Mouse (Mus musculus): Measurements from ENCODE around the gene Has3. TPM values are rescaled to one million over a fixed set of nuclear protein-coding genes. Genes with fewer than 3 reads are reported as not detected.

The Has3 gene
- polyA plus RNA-seq, 1 experiment from 2014 or later = 1.5 TPM

DNA sequence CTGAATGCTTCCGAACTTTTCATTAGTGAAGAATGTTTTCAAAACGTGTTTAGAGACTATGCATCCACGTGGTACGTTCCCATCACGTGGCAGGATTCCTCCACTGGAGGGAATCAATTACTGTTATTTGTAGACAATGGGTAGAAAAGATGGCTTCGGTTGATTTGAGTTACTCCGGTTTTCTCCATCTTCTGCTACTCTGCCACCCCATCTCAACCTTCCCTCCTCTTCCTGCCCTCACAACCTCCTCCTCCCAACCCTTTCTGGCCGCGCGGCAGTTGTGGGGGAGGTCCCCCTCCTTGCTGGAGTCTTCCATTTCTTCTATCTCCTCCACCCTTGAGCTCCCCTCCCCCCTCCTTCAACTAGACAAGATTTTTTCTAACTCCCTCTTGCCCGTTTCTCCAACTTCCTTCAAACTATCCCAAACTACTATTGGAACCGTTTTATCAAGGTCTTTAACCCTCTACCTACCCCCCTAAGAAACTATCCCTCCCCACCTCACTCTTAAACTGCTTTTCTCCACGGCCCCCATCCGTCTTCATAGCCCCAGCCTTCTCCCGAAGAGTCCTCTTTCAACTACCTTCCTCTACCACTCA lies 22.3 kb downstream of the Has3 start:
- Histone ChIP-seq H3K4me1 (peaks cover 47% of the 10 kb centered on the region), H3K4me3 (replicated peaks) (peak overlapping the region; percentile 99), H3K27me3 (no peaks in the 10 kb centered on the region), H3K27ac (peak overlapping the region; percentile 97), H3K9me3 (replicated peaks) (no peaks in the 10 kb centered on the region), H3K36me3 (peaks cover 27% of the 10 kb centered on the region), H3K9ac (peak overlapping the region; percentile 96), H3K4me2 (peak overlapping the region; percentile 72)
- WGBS = under 1% methylated on average over 15 of the region's 15 CpGs
- ATAC-seq (replicated peaks; ENCODE audit: low FRiP score) = peak; percentile 33; the same call in 1 of the 2 replicates

DNA sequence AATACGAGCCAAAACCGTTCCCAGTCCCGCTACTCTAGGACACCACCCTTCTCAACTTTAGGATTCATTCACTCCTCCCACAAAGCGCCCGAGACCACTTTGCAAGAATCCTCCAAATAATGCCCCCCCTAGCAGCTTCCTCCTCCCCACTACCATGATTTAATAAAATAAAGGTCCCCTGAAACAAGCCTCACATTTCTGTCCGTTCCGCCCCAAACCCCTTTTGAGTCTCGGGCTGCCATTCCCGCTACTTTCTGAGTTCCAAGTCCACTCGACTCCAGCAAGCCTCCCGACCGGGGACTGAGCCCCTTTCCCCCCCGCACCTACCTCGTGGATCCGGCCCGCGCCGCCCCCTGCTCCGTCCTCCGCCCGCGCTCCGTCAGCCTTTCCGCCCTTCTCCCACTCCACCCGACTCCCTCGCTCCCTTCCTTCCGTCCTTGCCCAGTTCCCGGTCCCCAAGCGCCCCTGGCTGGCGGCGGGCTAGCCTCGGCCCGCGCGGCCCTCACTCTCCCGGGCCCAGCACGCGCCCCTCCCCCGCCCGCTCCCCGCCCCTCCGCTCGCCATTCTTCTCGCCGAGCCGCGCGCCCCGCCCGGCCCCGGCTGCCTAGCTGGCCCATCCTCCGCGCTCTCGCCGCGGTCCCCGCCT lies 22.9 kb downstream of the Has3 start:
- peak overlapping the region; percentile 72 for H3K4me2 ChIP-seq
- H3K27me3 ChIP-seq = no peaks in the 10 kb centered on the region
- peak overlapping the region; percentile 97 for H3K27ac ChIP-seq
- no peaks in the 10 kb centered on the region for H3K9me3 ChIP-seq (replicated peaks)
- peaks cover 46% of the 10 kb centered on the region for H3K4me1 ChIP-seq
- peaks cover 33% of the 10 kb centered on the region for H3K36me3 ChIP-seq
- peak overlapping the region; percentile 96 for H3K9ac ChIP-seq
- peak overlapping the region; percentile 99 for H3K4me3 ChIP-seq (replicated peaks)
- ATAC-seq (replicated peaks; ENCODE audit: low FRiP score) = peak; percentile 80
- WGBS = under 1% methylated on average over 57 of the region's 57 CpGs

DNA sequence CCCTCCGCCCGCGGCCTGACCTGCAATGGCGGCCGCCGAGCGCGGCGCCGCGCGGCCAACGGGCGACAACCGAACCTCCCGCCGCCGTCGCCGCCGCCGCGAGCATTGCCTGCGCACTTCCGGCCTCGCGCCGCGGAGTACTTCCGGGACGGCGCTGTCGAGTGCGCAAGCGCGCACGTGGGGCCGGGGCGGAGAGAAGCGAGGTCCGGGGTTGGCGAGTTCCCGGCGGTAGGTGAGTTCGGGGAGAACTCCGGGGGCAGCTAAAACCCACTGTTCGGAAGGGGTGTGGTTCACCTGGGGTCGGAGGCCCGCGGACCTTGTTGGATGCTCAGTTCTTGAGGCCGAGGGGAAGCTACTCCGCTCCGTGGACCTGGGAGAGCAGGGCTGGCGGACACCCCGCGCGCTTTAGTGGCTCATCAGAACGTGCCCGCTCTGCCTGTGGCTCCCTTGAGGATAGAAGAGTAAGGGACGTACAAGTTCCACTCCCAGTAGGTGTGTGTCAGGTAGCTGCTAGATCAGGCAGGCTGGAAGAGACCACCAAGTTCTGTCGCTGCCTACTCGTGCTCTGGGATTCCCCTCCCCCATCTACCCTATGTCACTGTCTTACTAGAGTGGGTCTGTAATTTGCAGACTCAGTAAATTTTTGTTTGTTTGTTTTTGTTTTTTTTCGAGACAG lies 23.6 kb downstream of the Has3 start, which contains the start of gene Utp4:
Gene Utp4 (plus strand): TSS at position 156 of the 676 bp plus-strand sequence.
- Histone ChIP-seq H3K36me3 (peaks cover 40% of the 10 kb centered on the region), H3K4me2 (peak within 1 kb of the TSS; percentile 72), H3K4me1 (peaks cover 43% of the 10 kb centered on the region), H3K4me3 (replicated peaks) (peak within 1 kb of the TSS; percentile 99), H3K27me3 (no peaks in the 10 kb centered on the region), H3K27ac (peak within 1 kb of the TSS; percentile 97), H3K9me3 (replicated peaks) (no peaks in the 10 kb centered on the region), H3K9ac (peak within 1 kb of the TSS; percentile 96)
- under 1% methylated on average over 63 of the region's 63 CpGs for WGBS
- peak; percentile 93 for ATAC-seq (replicated peaks; ENCODE audit: low FRiP score)

DNA sequence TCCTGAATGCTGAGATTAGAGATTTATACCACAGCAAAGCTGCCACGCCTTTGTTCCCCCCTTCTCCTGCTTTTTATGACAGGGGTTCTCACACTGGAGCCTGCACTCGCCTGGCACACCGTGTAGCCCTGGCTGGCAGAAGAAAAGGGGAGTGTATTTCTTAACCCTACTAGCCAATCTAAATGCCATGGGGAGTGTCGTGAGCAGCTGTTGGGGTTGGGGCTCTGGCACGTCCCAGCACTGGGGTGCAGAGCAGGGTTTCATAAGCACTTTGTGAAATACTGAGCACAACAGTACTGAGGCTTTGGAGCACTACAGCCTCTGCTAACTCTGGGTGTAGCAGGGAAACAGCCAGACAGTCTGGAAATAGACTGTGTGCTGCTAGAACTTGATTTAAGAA lies 29.4 kb downstream of the Has3 start:
- ATAC-seq (replicated peaks; ENCODE audit: low FRiP score) = no peak
- WGBS = 86% methylated on average over 5 of the region's 5 CpGs
- Histone ChIP-seq H3K27me3 (no peaks in the 10 kb centered on the region), H3K36me3 (peaks cover 98% of the 10 kb centered on the region), H3K4me2 (no peak overlapping the region), H3K27ac (no peak overlapping the region), H3K4me3 (replicated peaks) (no peak overlapping the region), H3K4me1 (peaks cover 18% of the 10 kb centered on the region), H3K9ac (no peak overlapping the region), H3K9me3 (replicated peaks) (no peaks in the 10 kb centered on the region)

DNA sequence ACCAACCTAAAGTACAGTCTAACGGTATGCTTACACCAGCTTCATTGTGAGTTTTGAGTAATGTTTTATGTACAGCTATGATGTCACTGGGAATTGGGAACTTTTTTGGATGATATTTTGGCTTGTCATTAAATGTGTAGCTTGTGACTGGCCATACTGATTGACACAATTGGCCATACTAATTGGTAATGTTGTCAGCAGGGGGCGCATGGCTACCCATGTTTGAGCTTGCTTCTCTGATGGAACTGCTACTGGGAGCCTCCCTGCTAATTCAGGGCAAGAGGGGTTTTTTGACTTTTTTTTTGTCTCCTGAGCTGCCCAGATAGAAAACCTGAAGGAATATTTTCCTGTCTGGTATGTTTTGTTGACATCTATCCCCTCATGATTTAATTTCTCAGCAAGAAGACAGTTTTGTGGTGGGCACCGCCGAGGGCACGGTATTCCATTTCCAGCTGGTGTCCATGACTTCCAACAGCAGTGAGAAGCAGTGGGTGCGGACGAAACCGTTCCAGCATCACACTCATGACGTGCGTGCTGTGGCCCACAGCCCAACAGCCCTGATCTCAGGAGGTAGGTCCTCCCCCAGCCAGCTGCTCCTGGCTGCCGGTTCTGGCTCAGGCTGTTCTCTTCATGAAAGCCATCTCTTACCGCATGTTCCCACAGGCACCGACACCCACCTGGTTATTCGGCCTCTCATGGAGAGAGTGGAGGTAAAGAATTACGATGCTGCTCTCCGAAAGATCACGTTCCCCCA lies 35.9 kb downstream of the Has3 start:
- H3K36me3 ChIP-seq = peaks cover 87% of the 10 kb centered on the region
- H3K4me3 ChIP-seq (replicated peaks) = no peak overlapping the region
- H3K9me3 ChIP-seq (replicated peaks) = no peaks in the 10 kb centered on the region
- WGBS = 90% methylated on average over 17 of the region's 17 CpGs
- H3K4me2 ChIP-seq = no peak overlapping the region
- no peaks in the 10 kb centered on the region for H3K27me3 ChIP-seq
- H3K4me1 ChIP-seq = peaks cover 4% of the 10 kb centered on the region; the same call in 1 of the 2 replicates
- no peak for ATAC-seq (replicated peaks; ENCODE audit: low FRiP score)
- no peak overlapping the region for H3K27ac ChIP-seq
- H3K9ac ChIP-seq = no peak overlapping the region

DNA sequence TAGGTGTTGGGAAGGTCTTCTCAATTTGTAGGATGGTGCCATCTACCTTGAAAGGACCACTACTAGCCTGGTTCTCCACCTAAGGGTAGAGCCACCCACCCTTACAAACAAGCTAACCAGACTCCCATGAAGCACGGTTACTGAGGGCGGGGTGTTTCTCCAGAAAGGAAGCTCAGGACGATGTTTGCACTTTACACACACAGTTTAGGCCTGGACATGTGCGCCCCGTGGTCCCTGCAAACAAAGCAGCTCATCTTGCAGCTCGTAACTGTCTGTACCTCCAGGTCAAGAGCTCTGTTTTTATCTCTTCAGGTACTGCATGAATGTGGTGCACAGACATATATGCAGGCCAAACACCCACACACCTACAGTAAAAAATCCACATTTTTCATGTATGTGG lies 36.6 kb downstream of the Has3 start:
- H3K36me3 ChIP-seq = peaks cover 86% of the 10 kb centered on the region
- H3K4me1 ChIP-seq = peaks cover 4% of the 10 kb centered on the region; the same call in 1 of the 2 replicates
- no peak overlapping the region for H3K4me2 ChIP-seq
- no peaks in the 10 kb centered on the region for H3K27me3 ChIP-seq
- no peak overlapping the region for H3K9ac ChIP-seq
- no peak overlapping the region for H3K27ac ChIP-seq
- H3K4me3 ChIP-seq (replicated peaks) = no peak overlapping the region
- no peak for ATAC-seq (replicated peaks; ENCODE audit: low FRiP score)
- 98% methylated on average over 6 of the region's 6 CpGs for WGBS
- H3K9me3 ChIP-seq (replicated peaks) = no peaks in the 10 kb centered on the region

DNA sequence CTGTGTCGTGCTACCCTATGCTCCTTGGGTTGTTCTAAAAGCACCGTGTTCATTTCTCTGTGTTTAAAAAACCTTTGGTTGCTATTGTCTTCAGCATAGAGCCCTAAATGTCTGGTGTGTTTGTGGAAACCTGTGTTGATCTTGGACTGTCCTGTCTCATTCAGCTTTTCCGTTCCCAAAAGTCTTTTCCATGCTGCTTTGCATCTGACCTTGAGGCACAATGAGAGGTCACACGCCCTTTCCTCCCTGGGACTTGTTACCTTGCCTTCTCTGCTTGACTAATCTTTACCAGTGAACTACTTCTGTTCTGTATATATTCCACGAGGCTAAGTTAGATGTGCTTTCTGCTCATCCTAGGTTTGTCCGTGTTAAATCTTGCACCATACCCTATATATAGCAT lies 37.4 kb downstream of the Has3 start:
- 89% methylated on average over 6 of the region's 6 CpGs for WGBS

DNA sequence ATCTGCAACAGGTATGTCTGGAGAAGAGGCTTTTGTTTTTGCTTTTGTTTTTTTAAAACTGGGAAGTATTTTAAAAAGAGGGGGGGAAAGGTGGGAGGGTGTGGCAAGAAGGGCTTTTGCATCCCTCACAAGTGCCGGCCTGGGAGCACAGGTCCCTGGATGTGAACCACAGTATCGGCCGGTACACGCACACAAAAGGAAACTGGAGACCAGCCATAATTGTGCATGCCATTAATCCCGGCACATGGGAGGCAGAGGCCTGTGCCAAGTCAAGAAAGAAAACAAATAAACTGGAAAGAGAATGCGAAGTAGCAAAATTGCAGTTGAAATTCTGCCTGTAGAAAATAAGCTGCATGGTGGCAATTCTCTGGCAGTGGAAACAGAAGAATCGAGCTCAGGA lies 38.2 kb downstream of the Has3 start:
- no peak overlapping the region for H3K4me2 ChIP-seq
- H3K9ac ChIP-seq = no peak overlapping the region
- 86% methylated on average over 7 of the region's 7 CpGs for WGBS
- H3K36me3 ChIP-seq = peaks cover 85% of the 10 kb centered on the region
- no peaks in the 10 kb centered on the region for H3K9me3 ChIP-seq (replicated peaks)
- no peak for ATAC-seq (replicated peaks; ENCODE audit: low FRiP score)
- H3K27ac ChIP-seq = no peak overlapping the region
- no peaks in the 10 kb centered on the region for H3K27me3 ChIP-seq
- no peak overlapping the region for H3K4me3 ChIP-seq (replicated peaks)
- H3K4me1 ChIP-seq = no peaks in the 10 kb centered on the region

More for the DNA sequence above, 37.4 kb downstream of the Has3 start:
- H3K27ac ChIP-seq = no peak overlapping the region
- no peak for ATAC-seq (replicated peaks; ENCODE audit: low FRiP score)
- no peaks in the 10 kb centered on the region for H3K9me3 ChIP-seq (replicated peaks)
- no peak overlapping the region for H3K4me3 ChIP-seq (replicated peaks)
- no peak overlapping the region for H3K4me2 ChIP-seq
- peaks cover 86% of the 10 kb centered on the region for H3K36me3 ChIP-seq
- H3K9ac ChIP-seq = no peak overlapping the region
- H3K4me1 ChIP-seq = peaks cover under 1% of the 10 kb centered on the region; the same call in 1 of the 2 replicates
- H3K27me3 ChIP-seq = no peaks in the 10 kb centered on the region

DNA sequence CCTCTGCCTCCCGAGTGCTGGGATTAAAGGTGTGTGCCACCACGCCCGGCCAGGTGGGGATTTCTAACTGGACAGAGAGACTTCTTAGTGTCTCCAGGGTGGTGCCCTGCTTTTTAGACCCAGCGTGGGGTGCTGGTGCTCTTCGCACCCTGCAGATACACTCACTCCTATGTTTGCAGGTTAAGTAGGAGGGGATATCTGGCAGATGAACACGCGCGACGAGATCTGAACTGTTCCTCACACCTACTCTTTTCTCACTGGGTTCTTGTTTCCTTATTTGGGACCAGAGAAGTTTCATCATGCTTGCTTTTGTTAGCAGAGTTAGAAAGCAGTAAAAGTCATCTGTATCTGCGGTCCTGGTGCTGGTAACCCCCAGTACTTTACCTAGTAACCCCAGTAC lies 43.6 kb downstream of the Has3 start:
- 98% methylated on average over 10 of the region's 10 CpGs for WGBS
- no peaks in the 10 kb centered on the region for H3K27me3 ChIP-seq
- H3K9me3 ChIP-seq (replicated peaks) = no peaks in the 10 kb centered on the region
- H3K36me3 ChIP-seq = peaks cover 83% of the 10 kb centered on the region
- H3K4me1 ChIP-seq = no peaks in the 10 kb centered on the region
- H3K4me3 ChIP-seq (replicated peaks) = no peak overlapping the region
- no peak overlapping the region for H3K4me2 ChIP-seq
- H3K27ac ChIP-seq = no peak overlapping the region
- ATAC-seq (replicated peaks; ENCODE audit: low FRiP score) = no peak
- H3K9ac ChIP-seq = no peak overlapping the region

DNA sequence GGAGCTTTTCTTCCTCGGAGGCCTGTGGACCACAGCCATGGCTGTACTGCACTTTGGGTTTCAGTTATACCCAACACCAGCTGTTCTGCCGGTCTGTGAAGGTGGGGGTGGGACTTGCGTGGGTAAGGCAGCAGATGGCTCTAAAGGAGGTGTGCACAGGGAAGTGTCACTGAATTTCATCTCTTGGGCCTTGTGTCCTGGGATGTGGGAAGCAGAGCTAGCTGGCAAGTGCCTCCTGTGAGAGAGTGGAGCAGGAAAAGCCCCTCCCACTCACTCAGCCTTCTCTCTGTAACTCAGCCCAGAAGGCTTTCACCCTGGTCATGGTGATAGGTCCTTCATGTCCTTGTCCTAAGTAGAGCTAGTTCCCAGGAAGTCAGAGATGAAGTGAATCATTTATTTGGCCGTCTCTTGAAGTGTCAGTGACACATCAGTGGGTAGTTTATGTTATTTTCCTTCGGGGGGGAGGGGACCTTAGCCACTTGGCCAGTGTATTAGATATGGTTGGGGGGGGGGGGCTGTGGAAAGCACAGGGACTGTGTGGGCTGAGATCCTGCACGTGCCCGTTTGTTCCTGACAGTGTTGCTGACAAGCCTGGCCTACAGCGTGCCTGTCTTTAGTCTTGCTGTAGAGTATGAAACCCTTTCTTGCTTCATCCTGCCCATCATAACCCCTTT lies 49.8 kb downstream of the Has3 start:
- no peaks in the 10 kb centered on the region for H3K27me3 ChIP-seq
- no peak overlapping the region for H3K4me3 ChIP-seq (replicated peaks)
- 92% methylated on average over 8 of the region's 8 CpGs for WGBS
- no peaks in the 10 kb centered on the region for H3K4me1 ChIP-seq
- no peak for ATAC-seq (replicated peaks; ENCODE audit: low FRiP score)
- H3K4me2 ChIP-seq = no peak overlapping the region
- H3K9me3 ChIP-seq (replicated peaks) = no peaks in the 10 kb centered on the region
- H3K27ac ChIP-seq = no peak overlapping the region
- peaks cover 85% of the 10 kb centered on the region for H3K36me3 ChIP-seq
- no peak overlapping the region for H3K9ac ChIP-seq

DNA sequence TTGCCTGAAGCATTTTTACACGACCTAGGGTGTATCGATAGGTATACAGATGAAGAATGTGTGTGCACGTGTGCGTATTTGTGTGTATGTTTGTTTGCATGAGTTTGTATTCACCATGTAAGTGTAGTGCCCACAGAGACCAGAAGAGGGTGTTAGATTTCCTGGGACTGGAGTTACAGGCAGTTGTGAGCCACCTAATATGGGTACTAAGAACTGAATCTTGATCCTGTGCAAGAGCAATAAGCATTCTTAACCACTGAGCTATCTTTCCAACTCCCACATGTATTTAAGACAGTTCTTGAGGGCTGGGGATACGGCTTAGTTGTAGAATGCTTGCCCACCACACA lies 50.3 kb downstream of the Has3 start:
- H3K4me3 ChIP-seq (replicated peaks) = no peak overlapping the region
- H3K9me3 ChIP-seq (replicated peaks) = no peaks in the 10 kb centered on the region
- 96% methylated on average over 5 of the region's 5 CpGs for whole genome bisulfite sequencing
- H3K27me3 ChIP-seq = no peaks in the 10 kb centered on the region
- H3K27ac ChIP-seq = no peak overlapping the region
- H3K4me1 ChIP-seq = no peaks in the 10 kb centered on the region
- H3K9ac ChIP-seq = no peak overlapping the region
- no peak for ATAC-seq (replicated peaks; ENCODE audit: low FRiP score)
- H3K36me3 ChIP-seq = peaks cover 80% of the 10 kb centered on the region
- H3K4me2 ChIP-seq = no peak overlapping the region

All from kidney, embryonic 15.5 days (tissue).